Comparison of ENCODE assay signal across 9 mouse cellular contexts in genomic region chr2:126450210-126450936, GRCm38 (mm10). TPM values are rescaled to one million over a fixed set of nuclear protein-coding genes. Genes with fewer than 3 reads are reported as not detected.
DNase-seq lines count a peak whose midpoint lies in the region; ATAC-seq and TF ChIP-seq lines count a peak whose summit lies in the region.
"Had no signal": no experiment of that assay in that cellular context is flagged by ENCODE, and none has a peak within 500 bp of the region (broad histone marks: within the 10 kb centered on the region; RNA-seq: fewer than 3 reads in every experiment).

No protein-coding gene starts in this region.

- DNase-seq in kidney, postnatal 0 days (ENCODE audit: low spot score): peak; percentile 59
- no peak for DNase-seq in kidney, adult 18-20 months
- DNase-seq in cerebellum, adult 11-12 months: peak; percentile 34
- peak; percentile 51 for DNase-seq in gastrocnemius, postnatal 10 days
- DNase-seq in lung, postnatal 14 days: peak; percentile 70
- DNase-seq in stomach, postnatal 0 days (ENCODE audit: low spot score): peak; percentile 40
- DNase-seq in urinary bladder, adult 18-20 months (ENCODE audit: low spot score in 2 of 2): no peak

- no peaks in the 10 kb centered on the region for H3K36me3 ChIP-seq in kidney, postnatal 0 days (ENCODE audit: insufficient read depth, low read length)
- no peaks in the 10 kb centered on the region for H3K36me3 ChIP-seq in hindbrain, embryonic 15.5 days
- H3K36me3 ChIP-seq in stomach, postnatal 0 days (ENCODE audit: control insufficient read depth, insufficient read depth, low read length): no peaks in the 10 kb centered on the region

- no peak overlapping the region for H3K4me3 ChIP-seq in kidney, postnatal 0 days (replicated peaks; ENCODE audit: low read depth, low read length)
- no peak overlapping the region for H3K4me3 ChIP-seq in hindbrain, embryonic 15.5 days
- no peak overlapping the region for H3K4me3 ChIP-seq in stomach, postnatal 0 days (ENCODE audit: low read depth, low read length)

- no peak overlapping the region for H3K27ac ChIP-seq in kidney, postnatal 0 days
- H3K27ac ChIP-seq in hindbrain, embryonic 15.5 days (replicated peaks): peak overlapping the region; percentile 47
- H3K27ac ChIP-seq in stomach, postnatal 0 days (replicated peaks): peak overlapping the region; percentile 76

- H3K4me1 ChIP-seq in kidney, postnatal 0 days (replicated peaks; ENCODE audit: insufficient read depth, low read length): no peaks in the 10 kb centered on the region
- peaks cover 10% of the 10 kb centered on the region; the same call in 1 of the 2 replicates for H3K4me1 ChIP-seq in hindbrain, embryonic 15.5 days (replicated peaks)
- no peaks in the 10 kb centered on the region for H3K4me1 ChIP-seq in stomach, postnatal 0 days (replicated peaks; ENCODE audit: control insufficient read depth, insufficient read depth)

- no peak for TF ChIP-seq EP300 in stomach, postnatal 0 days (optimal IDR thresholded peaks at IDR 0.05)

- 61% methylated on average over 14 of the region's 14 CpGs for WGBS in kidney, postnatal 0 days
- WGBS in hindbrain, embryonic 15.5 days: 37% methylated on average over 14 of the region's 14 CpGs
- 31% methylated on average over 14 of the region's 14 CpGs for WGBS in stomach, postnatal 0 days

- no peak for TF ChIP-seq CTCF in kidney, postnatal 0 days (IDR thresholded peaks at IDR 0.05; ENCODE audit: low read depth)
- TF ChIP-seq CTCF in stomach, postnatal 0 days (IDR thresholded peaks at IDR 0.05; ENCODE audit: low read depth): no peak

- ATAC-seq in kidney, postnatal 0 days (replicated peaks; ENCODE audit: low FRiP score, low read depth): no peak
- ATAC-seq in hindbrain, embryonic 15.5 days (ENCODE audit: low FRiP score, low read depth): peak; percentile 95
- ATAC-seq in stomach, postnatal 0 days (ENCODE audit: low FRiP score, low TSS enrichment): peak; percentile 90

- H3K27me3 ChIP-seq in kidney, postnatal 0 days (ENCODE audit: insufficient read depth, low read length): no peaks in the 10 kb centered on the region
- H3K27me3 ChIP-seq in hindbrain, embryonic 15.5 days: no peaks in the 10 kb centered on the region
- no peaks in the 10 kb centered on the region for H3K27me3 ChIP-seq in stomach, postnatal 0 days (ENCODE audit: control insufficient read depth, insufficient read depth, low read length)

- no peak overlapping the region for H3K4me2 ChIP-seq in kidney, postnatal 0 days (ENCODE audit: low read length)
- peak overlapping the region; percentile 28 for H3K4me2 ChIP-seq in hindbrain, embryonic 15.5 days
- H3K4me2 ChIP-seq in stomach, postnatal 0 days (replicated peaks; ENCODE audit: low read depth): peak overlapping the region; percentile 2; the same call in 1 of the 2 replicates

- H3K9ac ChIP-seq in kidney, postnatal 0 days (ENCODE audit: low read depth, low read length): no peak overlapping the region
- no peak overlapping the region for H3K9ac ChIP-seq in hindbrain, embryonic 15.5 days
- no peak overlapping the region for H3K9ac ChIP-seq in stomach, postnatal 0 days (ENCODE audit: low read length)

- H3K9me3 ChIP-seq in kidney, postnatal 0 days (replicated peaks; ENCODE audit: low read length): no peaks in the 10 kb centered on the region
- no peaks in the 10 kb centered on the region for H3K9me3 ChIP-seq in hindbrain, embryonic 15.5 days
- H3K9me3 ChIP-seq in stomach, postnatal 0 days (ENCODE audit: control insufficient read depth, low read length): no peaks in the 10 kb centered on the region

RNA-seq across cellular contexts. Expression of gene Atp8b4, which starts 50.1 kb away (rescaled TPM):
- polyA plus RNA-seq in kidney, postnatal 0 days (2015; fragmentation: Nextera tagmentation; extraction: Ambion mirVana): 0.12 and 0.18 TPM in 2 replicates
- total RNA-seq in gastrocnemius, postnatal 10 days (2021): under 1 TPM; 0.49 to 0.99 TPM
- polyA plus RNA-seq in hindbrain, embryonic 15.5 days (2015; fragmentation: Nextera tagmentation; extraction: Ambion mirVana): 0.08 and 0.12 TPM in 2 replicates
- 0.07 TPM in 2 replicates for polyA plus RNA-seq in stomach, postnatal 0 days (2015; fragmentation: Nextera tagmentation; extraction: Ambion mirVana)
- total RNA-seq: MEL had no signal

Comparison
In these comparisons a context has a peak if more than half of its experiments do, and no peak if none do; other contexts are left out.
1. DNase-seq: peak in kidney, postnatal 0 days (single experiment), cerebellum, adult 11-12 months (single experiment), gastrocnemius, postnatal 10 days (single experiment), lung, postnatal 14 days (single experiment) and stomach, postnatal 0 days (single experiment); none in kidney, adult 18-20 months (single experiment) and urinary bladder, adult 18-20 months (0 of 2).